Mouse (Mus musculus) megakaryocyte-erythroid progenitor cell, adult 5-6 weeks (primary cell): Measurements from ENCODE around the gene Ide. TPM values are rescaled to one million over a fixed set of nuclear protein-coding genes. Genes with fewer than 3 reads are reported as not detected.

ENCODE experiments used
- ATAC-seq: replicated peaks from 2 replicates; pipeline ENCODE4 v1.8.0; 2016; ENCODE audit warnings: mild to moderate bottlenecking, inconsistent platforms; ENCODE audit not compliant: severe bottlenecking, poor library complexity, low FRiP score, low TSS enrichment
- total RNA-seq, 2 experiments: library from RNA; stranded (forward) in 1 of 2; stranded (reverse) in 1 of 2; fragments of 200-1000, 215-1000 nt in 1 of 2; fragments of >200 nt in 1 of 2; fragmentation: Nextera tagmentation in 1 of 2; gene quantifications; 2 replicates each; pipeline ENCODE4 v1.2.3; 2014 to 2017

Gene Ide
- total RNA-seq, 2 experiments from 2014 or later: 73.1 to 103 TPM

DNA sequence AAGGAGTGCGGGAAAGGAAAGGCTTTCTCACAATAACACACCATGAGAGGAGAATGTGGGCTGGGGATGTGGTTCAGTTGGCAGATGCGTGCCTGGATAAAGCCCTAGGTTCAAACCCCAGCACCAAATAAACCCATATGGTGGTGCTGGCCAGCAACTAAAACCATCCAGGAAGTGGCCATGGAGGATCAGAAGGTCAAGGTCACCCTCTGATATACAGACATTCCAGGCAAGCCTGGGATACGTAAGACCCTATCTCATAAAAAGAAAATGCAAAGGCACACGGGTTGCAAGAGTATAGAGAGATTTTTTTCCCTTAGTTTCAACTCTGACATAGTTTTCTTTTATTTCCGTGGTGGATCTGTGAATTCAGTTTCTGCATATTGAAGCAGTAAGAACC, 3.3 kb upstream of the Ide start:
- ATAC-seq: no peak

DNA sequence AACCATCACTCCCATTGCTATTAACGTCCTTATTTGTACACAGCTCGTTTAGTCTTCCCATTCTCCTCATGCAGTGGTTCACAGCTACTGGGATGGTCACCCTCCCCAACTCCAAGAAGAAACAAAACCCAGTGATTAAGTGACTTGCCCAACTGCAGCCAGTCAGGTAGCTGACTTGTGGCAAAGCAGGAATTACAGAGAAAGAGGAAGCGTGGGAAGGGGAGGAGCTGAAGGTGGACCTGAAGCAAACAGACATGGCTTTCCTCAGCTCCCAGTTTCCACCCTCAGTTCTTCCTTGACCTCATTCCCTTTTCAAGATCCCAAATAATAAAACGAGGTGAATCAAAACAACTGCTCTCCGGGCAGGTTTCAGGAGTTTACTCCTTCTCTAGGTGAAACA, 2.8 kb upstream of the Ide start:
- ATAC-seq: no peak

DNA sequence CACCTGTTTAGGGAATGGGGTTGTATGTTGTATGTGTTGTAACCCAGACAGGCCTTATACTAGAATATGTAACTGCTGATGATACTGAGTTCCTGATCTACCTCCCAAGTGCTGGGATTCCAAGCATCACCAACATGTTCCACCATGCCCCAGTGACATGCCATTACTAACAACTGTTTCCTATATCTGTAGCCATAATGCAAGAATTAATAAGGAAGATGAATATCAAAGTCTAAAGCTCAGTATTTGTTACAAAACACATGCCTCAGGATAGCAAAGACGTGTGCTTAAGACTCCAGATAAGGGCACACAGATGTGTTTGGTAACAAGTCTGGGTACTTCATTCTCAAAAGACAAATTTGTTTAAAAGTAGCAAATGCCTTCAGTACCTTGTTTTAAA, 2.3 kb downstream of the Ide start:
- no peak for ATAC-seq

DNA sequence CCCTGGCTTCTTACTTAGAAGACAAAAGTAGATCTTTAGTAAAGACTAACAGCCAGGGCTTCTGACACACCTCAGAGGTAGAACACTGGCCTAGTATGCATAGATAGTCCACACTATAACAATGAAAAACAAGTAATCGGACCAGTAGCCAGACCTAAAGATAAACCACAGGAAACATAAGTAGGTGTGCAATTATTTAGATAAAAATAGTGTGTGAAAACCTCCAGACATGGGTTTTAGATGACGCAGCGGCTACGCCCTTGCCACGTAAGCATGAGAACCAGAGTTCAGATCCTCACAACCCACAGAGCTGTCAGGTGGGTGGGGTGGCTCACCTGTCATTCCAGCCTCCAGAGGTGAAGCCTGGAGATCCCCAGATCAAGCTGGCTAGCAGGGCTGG, 4.3 kb downstream of the Ide start:
- peak; percentile 82 for ATAC-seq

DNA sequence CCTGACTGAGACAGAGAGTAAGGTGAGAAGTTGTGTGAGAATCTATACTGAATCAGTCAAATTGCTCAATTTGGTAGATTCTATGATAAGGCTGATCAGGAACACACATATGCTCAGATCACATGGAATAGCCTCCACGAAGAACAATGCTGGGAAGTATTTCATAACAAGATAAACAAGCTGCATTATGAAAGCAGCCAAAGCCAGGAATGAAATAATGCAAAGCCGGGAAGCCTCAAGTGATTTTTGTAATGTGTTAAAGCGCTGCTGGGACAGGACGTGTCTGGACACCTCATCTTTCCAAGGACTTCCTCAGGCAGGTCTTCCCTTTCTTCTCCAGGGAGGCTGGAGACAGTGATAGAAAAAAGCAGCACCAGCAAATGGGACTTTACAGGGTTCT, 4.9 kb downstream of the Ide start:
- ATAC-seq: no peak

DNA sequence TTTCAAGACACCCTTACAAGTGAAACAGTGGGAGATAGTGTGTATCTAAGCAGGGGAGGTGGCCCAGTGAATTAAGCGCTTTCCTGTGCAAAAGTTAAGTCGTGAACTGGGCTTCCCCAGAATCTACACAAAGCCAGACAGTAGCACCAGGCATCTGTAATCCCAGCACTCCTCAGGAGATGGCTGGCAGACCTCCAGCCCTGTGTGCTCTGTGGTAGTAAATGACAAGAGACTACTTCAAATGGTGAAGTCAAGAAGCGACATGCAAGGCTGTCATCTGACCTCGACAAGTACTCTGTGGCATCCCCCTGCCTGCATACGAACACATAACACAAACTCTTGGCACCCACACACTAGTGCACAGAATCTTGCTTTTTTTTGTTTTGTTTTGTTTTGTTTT, 10.4 kb downstream of the Ide start:
- no peak for ATAC-seq

DNA sequence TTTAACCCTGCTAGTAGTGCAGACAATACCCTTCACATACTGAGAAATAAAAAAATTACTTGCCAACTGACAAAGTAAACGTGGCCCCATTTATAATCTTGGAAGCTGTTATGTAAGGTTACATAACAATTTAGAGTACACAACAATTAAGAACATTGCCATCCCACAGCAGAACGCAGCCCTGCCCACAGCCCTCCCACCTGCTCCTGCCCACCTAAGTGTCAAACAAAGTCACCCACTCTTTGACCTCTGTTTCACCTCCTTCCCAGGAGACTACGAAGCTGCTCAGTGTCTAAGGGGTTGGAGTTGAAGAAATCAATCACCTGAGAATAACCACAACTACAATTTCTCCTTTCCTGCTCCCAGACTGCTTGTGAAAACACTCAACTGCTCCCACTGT, 14.1 kb downstream of the Ide start:
- no peak for ATAC-seq

DNA sequence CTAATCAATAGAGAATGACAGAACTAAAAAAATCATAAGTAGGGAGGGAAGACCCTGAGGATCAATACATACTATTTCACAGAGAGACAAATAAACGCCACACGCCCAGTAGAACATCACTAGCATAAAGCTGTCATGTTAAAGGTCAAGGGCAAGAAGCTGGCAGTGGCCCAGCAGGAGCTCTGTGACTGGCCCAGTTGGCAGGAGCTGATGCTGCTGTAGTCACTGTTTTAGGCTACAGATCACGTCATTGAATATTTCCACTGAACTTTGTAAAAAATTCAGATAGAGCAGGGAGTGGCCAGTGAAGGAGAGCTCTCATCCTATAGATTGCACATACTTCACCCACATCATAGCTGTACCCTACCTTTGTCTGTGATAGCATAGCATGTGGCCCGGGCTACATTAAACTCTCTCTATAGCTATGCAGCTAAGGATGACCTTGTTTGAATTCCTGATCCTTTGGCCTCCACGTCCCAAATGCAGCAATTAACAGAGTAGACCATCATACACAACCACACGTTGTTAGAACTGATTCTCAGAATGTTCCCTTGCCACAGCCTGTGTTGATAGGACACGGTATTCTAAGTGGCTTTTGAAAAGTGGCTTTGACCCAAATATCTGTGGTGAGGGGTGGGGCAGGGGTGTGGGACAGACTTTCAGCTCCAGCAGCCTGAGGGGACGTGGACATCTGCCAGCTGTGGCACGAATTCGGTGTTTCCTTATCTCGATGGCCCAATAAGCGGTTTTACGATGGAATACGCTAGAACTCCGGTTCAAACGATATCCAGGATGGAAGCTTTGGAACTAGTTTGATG, 16.6 kb downstream of the Ide start:
- peak; percentile 89 for ATAC-seq

DNA sequence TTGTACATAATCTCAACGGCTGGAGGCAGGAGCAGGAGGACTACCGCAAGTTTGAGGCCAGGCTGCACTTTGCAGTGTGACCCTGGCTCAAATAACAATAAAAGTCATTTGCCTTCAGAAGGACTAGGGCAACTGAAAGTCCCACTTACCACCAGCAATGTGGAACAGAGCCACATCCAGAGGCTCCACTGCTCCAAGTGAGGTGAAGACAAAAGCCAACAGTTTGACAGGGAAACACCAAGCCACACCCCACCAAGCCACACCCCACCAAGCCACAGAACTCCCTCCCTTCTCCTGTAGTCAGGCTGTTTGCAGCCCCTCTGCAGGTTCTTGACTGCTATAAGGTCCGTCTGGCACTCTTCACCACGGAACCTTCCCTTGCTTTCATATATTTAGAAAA, 20.3 kb downstream of the Ide start:
- ATAC-seq: peak; percentile 60

DNA sequence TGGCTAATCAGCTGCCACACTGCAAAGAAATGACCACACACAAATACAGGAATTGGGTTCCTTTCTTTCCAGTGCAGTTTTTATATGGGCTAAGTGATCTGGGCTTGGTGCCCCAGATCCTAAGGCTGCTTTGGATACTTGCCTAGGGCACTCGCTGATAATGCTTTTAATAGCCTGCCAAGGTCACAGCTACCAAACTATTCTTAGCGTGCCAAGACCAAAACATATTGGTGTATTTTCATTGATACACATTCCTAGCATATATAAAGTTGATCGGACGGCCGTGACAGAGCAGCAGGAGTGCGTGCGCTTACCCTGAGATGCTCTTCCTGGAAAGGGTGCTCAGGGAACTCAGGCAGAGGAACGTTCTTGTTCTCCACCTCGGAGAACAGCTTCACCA, 22.6 kb downstream of the Ide start:
- no peak for ATAC-seq

DNA sequence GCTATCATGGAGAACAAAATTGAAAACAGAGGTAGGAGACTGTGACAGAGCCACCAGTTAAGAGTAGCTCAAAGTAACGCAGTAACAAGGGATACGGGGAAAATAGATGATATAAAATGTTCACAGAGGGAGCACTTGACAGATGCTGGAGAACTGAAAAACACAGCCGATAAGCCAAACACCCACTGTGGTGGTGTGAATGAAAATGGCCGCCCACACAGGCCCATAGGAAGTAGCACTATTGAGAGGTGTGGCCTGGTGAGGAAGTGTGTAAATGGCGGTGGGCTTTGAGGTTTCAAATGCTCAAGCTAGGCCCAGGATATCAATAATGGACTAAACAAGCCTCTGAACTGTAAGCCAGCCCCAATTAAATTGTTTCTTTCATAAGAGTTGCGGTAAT, 26.2 kb downstream of the Ide start:
- ATAC-seq: no peak

DNA sequence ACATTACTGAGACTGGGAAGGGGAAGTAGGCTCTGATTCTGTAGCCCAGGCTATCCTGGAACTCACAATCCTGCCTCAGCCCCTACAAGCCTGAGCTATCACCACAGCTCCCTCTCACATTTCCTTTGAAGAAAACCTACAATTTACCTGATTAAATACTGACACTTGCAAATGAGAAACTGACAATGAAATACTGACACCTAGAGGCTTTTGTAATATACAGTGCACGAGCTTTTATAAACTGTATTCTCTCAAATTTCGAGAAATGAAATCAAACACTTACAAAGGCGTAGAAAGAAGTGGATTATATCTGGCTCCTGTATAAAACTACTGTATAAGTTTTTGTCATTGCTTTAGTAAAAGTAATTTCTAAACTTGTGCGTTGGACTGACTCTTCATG, 27.5 kb downstream of the Ide start:
- no peak for ATAC-seq

DNA sequence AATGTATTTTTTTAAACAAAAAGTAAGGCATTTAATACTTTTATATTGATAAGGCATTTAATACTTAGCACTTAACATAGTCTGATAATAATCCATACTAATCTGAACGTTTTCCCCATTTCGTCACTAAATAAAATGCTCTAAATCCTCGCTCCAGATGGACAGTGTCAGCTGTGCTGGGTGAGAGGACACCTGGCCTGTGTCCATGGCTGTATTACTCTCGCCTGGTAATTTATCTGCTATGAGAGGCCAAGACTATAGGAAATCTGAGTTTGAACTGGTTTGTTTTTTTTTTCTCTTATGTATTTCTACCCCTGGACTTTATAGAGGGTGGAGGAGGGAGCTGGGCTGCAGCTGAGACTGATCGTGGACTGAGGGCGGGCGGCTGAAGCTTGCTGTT, 28.7 kb downstream of the Ide start:
- ATAC-seq: no peak

DNA sequence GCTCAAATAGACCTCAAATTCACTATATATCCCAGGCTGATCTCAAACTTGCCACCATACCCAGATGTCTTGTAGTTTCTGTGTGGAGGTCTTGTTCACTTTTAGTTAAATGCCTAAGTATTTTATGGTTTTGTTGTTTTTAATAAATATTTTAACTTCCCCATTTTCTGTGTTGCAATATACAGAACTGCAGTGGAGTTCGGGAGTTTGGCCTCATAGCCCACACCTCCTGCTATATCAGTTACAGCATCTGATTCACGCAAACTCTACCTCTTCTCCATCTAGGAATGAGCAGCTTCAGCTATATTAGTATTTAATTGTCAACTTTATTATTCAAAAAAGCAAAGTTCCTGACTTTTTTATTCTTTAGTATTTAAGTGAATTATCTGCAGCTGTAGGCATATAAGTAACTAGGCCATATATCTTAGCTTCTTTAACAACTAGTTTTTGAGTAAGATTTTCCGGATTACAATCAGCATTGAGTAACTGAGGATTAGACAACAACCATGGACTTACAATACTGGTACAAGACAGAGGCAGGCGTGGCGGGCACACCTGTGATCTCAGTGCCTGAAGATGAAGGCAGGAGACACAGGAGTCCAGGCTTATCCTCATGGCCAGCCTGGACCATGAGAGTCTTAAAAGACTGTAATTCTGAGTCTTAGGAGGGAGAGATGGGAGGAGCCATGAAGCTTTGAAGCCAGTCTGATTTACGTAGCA, 29.7 kb downstream of the Ide start:
- no peak for ATAC-seq

DNA sequence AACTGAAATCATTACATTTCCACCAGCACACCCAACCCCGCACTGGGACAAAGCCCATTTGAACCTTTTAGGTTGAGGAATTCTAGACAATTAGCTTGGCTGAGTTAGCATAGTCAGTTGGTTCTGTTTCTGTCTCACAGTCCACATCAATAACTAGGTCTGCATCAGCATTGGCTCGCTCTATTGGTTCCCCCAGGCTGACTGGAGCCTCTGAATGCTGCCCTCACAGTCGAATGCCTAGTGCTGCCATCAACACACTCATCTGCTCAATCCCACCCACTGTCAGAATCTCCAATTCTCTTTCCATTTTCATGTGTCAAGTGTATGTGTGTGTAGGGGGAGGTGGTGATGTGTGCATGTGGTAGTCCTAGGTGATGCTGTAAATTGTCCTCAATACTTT, 31.5 kb downstream of the Ide start:
- no peak for ATAC-seq

DNA sequence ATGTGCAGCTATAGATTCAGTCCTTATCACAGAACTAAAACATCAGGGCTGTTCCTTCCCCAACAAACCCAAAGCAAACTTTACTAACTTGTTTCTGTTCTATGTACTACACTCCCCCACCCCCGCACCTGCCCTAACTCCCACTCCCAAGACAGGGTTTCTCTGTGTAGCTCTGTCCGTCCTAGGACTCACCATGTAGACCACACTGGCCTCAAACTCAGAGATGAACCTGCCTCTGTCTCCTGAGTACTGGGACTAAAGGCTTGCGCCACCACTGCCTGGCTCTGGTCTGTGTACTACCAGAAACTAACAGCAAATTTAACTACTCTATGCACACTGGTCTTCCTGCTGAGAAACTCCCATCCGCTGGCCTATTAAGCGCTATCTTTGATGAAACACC, 32.8 kb downstream of the Ide start:
- no peak for ATAC-seq

DNA sequence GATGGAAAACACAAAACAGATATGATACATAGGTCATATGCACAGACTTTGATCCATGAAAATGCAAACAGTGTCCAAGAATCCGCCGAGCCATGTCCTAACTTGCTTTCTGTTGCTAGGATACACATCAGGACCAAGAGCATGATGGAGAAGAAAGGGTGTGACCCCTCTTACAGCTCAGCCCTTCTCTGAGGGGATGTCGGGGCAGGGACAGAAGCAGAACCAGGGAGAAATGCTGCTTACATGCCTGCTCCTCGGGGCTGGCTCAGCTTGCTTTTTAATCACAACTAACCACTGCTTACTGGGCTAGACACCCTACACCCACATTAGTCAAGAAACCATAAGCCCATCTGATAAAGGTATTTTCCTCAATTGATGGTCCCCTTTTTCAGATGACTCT, 33.6 kb downstream of the Ide start:
- ATAC-seq: no peak

DNA sequence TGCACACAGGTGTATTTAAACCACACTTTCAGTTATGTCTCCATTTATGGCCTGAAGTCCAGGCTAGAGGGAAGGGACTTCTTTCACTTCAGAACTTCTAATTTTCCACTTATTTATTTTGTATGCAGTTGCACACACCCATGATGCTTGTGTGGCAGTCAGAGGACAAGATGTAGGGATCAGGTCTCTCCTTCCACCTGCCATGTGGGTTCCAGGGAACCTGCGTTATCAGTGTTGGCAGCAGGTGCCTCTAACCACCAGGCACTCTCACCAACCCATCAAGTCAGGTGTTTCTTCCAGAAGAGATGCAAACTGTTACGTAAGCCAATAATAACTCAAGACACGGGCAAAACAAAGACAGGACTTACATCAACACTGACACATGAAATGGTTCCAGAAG, 35.9 kb downstream of the Ide start:
- peak; percentile 30; the same call in 1 of the 2 replicates for ATAC-seq

DNA sequence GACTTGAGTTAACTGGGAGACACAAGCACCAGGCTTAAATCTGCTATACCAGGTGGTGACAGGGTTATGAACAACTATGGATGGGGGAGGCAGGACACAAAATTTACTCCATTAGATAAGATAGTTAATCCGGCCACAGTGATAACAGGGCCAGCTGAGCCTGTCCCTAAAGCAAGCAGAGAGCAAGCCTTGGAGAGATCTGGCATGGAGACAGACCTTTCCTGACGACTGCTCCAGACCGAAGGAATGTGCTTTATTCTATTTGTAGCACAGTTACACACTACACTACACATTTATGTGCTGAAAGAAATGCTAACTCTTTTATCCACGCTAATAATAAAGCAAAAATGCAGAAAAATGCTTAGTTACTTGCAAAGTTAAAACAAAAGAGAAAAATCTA, 46.0 kb downstream of the Ide start:
- ATAC-seq: no peak; the same call in 1 of the 2 replicates

DNA sequence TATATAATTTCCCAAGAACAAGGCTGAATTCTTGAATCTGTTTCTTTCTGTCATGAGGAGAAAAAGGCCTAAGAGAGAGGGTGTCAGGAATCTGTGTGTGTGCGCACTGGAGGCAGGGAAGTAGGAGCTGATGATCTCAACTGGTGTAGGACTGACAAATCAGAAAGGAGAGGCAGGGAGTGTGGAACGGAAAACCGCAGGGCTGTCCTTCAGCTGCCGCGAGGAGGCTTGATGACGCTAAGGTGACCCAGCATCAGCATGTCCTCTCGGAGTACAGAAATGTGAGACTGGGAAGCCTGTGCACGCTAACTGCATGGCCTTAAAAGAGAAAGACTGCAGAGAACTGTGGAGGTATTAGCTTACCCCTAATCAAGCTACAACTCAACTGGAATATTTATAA, 46.7 kb downstream of the Ide start:
- peak; percentile 60 for ATAC-seq

DNA sequence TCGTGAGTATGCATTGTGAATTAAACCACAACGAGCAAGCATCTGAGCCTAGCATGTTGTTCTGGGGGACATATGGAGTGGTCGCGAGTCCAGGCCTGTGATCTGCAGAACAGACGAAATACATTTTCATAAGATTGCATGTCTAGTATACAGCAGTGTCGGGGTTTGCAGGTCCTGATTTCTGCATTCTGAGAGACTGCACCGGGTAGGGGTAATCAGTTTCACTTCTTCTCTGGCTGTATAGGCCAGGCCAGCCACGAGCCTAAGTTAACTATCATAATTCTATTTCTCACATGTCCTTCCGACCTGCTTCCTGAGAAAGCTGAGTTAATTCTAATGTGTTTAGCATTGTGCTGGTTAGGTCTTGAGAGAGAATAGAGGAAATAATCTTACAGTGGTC, 52.9 kb downstream of the Ide start:
- no peak for ATAC-seq
